Mouse (Mus musculus) duodenum, adult 2 months (tissue): Measurements from ENCODE around the gene Npdc1. TPM values are rescaled to one million over a fixed set of nuclear protein-coding genes. Genes with fewer than 3 reads are reported as not detected.

ENCODE experiments used
- polyA plus RNA-seq: library from polyadenylated mRNA; depleted of rRNA; stranded (reverse); fragments of >200 nt; gene quantifications from 2 replicates; pipeline ENCODE4 v1.2.3, GENCODE M21; 2012; ENCODE audit warnings: low replicate concordance; rRNA removed

Npdc1 gene
- polyA plus RNA-seq = 223 and 325 TPM in 2 replicates

GRCm38 (mm10) chr2:25399051-25399450, at the start of gene Npdc1:
Gene Npdc1, plus strand, starts transcription at chr2:25399351.

GRCm38 (mm10) chr2:25356208-25357079, 42.7 kb upstream of the Npdc1 start, which contains the start of gene Dpp7:
Gene Dpp7, minus strand, starts transcription at chr2:25356359.

GRCm38 (mm10) chr2:25365091-25365761, 33.9 kb upstream of the Npdc1 start, which contains the start of gene Uap1l1:
Gene Uap1l1, minus strand, starts transcription at chr2:25365682.

GRCm38 (mm10) chr2:25371764-25372643, 27.1 kb upstream of the Npdc1 start, which contains the start of gene Sapcd2:
Gene Sapcd2, plus strand, starts transcription at chr2:25372321.

GRCm38 (mm10) chr2:25395721-25396596, 3.2 kb upstream of the Npdc1 start, which contains the start of gene Entpd2:
Gene Entpd2, plus strand, starts transcription at chr2:25395874.

GRCm38 (mm10) chr2:25422587-25423410, 23.6 kb downstream of the Npdc1 start, which contains the start of gene Fut7:
Gene Fut7, plus strand, starts transcription at chr2:25423267.

GRCm38 (mm10) chr2:25428442-25429236, 29.5 kb downstream of the Npdc1 start, which contains the start of gene Abca2:
Gene Abca2, plus strand, starts transcription at chr2:25428703.

GRCm38 (mm10) chr2:25456205-25456953, 57.2 kb downstream of the Npdc1 start, which contains the start of gene Clic3:
Gene Clic3, plus strand, starts transcription at chr2:25456838.

Other genes starting within 250 kb of the Npdc1 start
- 42.6 and 53.2 TPM in 2 replicates for gene Nrarp, start 218.6 kb upstream of the Npdc1 start, polyA plus RNA-seq
- 25.3 and 31.1 TPM in 2 replicates for gene Tor4a, start 202.5 kb upstream of the Npdc1 start, polyA plus RNA-seq
- gene Nelfb, start 187.9 kb upstream of the Npdc1 start, polyA plus RNA-seq = 29.9 and 42.4 TPM in 2 replicates
- not detected in 2 replicates for gene Stpg3, start 184.7 kb upstream of the Npdc1 start, polyA plus RNA-seq
- gene Fam166a, start 180.6 kb upstream of the Npdc1 start, polyA plus RNA-seq = not detected in 2 replicates
- 379 and 679 TPM in 2 replicates for gene Tubb4b, start 174.6 kb upstream of the Npdc1 start, polyA plus RNA-seq
- gene Slc34a3, start 165.0 kb upstream of the Npdc1 start, polyA plus RNA-seq = 4.3 TPM in 1 of 2 replicates, not detected in the other
- gene Rnf224, start 162.6 kb upstream of the Npdc1 start, polyA plus RNA-seq = not detected in 2 replicates
- 14.3 and 73.6 TPM in 2 replicates for gene Rnf208, start 157.1 kb upstream of the Npdc1 start, polyA plus RNA-seq
- 0.94 and 8.8 TPM in 2 replicates for gene Cysrt1, start 156.9 kb upstream of the Npdc1 start, polyA plus RNA-seq
- gene AL732309.1, start 152.5 kb upstream of the Npdc1 start, polyA plus RNA-seq = 18.8 and 30.9 TPM in 2 replicates
- 39.8 and 90.7 TPM in 2 replicates for gene Tmem203, start 143.9 kb upstream of the Npdc1 start, polyA plus RNA-seq
- 186 and 454 TPM in 2 replicates for gene Tprn, start 136.7 kb upstream of the Npdc1 start, polyA plus RNA-seq
- gene Ssna1, start 126.9 kb upstream of the Npdc1 start, polyA plus RNA-seq = 44.6 and 49.5 TPM in 2 replicates
- gene Anapc2, start 126.9 kb upstream of the Npdc1 start, polyA plus RNA-seq = 57.3 and 58.9 TPM in 2 replicates
- 1.4 TPM in 1 of 2 replicates, not detected in the other for gene Tmem210, start 111.2 kb upstream of the Npdc1 start, polyA plus RNA-seq
- gene Lrrc26, start 109.4 kb upstream of the Npdc1 start, polyA plus RNA-seq = 81.7 and 85.6 TPM in 2 replicates
- gene Grin1, start 80.2 kb upstream of the Npdc1 start, polyA plus RNA-seq = 0.78 and 1.7 TPM in 2 replicates
- 13.8 and 17.1 TPM in 2 replicates for gene Man1b1, start 67.0 kb upstream of the Npdc1 start, polyA plus RNA-seq
- gene Dpp7, start 43.0 kb upstream of the Npdc1 start, polyA plus RNA-seq = 15.8 and 19.7 TPM in 2 replicates
- 66.1 and 563 TPM in 2 replicates for gene Uap1l1, start 33.7 kb upstream of the Npdc1 start, polyA plus RNA-seq
- gene Sapcd2, start 27.0 kb upstream of the Npdc1 start, polyA plus RNA-seq = 27.5 and 29.1 TPM in 2 replicates
- 50.6 and 75.3 TPM in 2 replicates for gene Entpd2, start 3.5 kb upstream of the Npdc1 start, polyA plus RNA-seq
- 1.3 and 2.1 TPM in 2 replicates for gene Fut7, start 23.9 kb downstream of the Npdc1 start, polyA plus RNA-seq
- gene Abca2, start 29.4 kb downstream of the Npdc1 start, polyA plus RNA-seq = 16.8 and 36.7 TPM in 2 replicates
- gene Clic3, start 57.5 kb downstream of the Npdc1 start, polyA plus RNA-seq = 1.9 and 14.3 TPM in 2 replicates
- gene Paxx, start 61.7 kb downstream of the Npdc1 start, polyA plus RNA-seq = 81.4 and 115 TPM in 2 replicates
- 0.74 TPM in 1 of 2 replicates, not detected in the other for gene Ptgds, start 70.7 kb downstream of the Npdc1 start, polyA plus RNA-seq
- not detected in 2 replicates for gene Lcn12, start 94.6 kb downstream of the Npdc1 start, polyA plus RNA-seq
- 40.4 and 40.9 TPM in 2 replicates for gene Fbxw5, start 101.4 kb downstream of the Npdc1 start, polyA plus RNA-seq
- 4.0 and 9.4 TPM in 2 replicates for gene C8g, start 102.4 kb downstream of the Npdc1 start, polyA plus RNA-seq
- gene Traf2, start 147.6 kb downstream of the Npdc1 start, polyA plus RNA-seq = 9.0 and 10.8 TPM in 2 replicates
- gene Edf1, start 158.5 kb downstream of the Npdc1 start, polyA plus RNA-seq = 164 and 294 TPM in 2 replicates
- 1.1 and 1.9 TPM in 2 replicates for gene Mamdc4, start 175.5 kb downstream of the Npdc1 start, polyA plus RNA-seq
- 19.8 and 30.6 TPM in 2 replicates for gene Phpt1, start 175.9 kb downstream of the Npdc1 start, polyA plus RNA-seq
- gene Ajm1, start 182.4 kb downstream of the Npdc1 start, polyA plus RNA-seq = 1.4 and 1.7 TPM in 2 replicates
- gene Rabl6, start 209.2 kb downstream of the Npdc1 start, polyA plus RNA-seq = 56.5 and 60.5 TPM in 2 replicates
- not detected in 2 replicates for gene Ccdc183, start 218.3 kb downstream of the Npdc1 start, polyA plus RNA-seq
- gene Tmem141, start 222.7 kb downstream of the Npdc1 start, polyA plus RNA-seq = 9.9 and 11.7 TPM in 2 replicates
- gene Fcna, start 228.7 kb downstream of the Npdc1 start, polyA plus RNA-seq = 0.89 and 1.2 TPM in 2 replicates